Mouse (Mus musculus) CH12.LX (cell line): ENCODE measurements at regions not wholly inside any gene's neighbourhood (a gene's known extent, or its start where the extent isn't known, plus 50 kb on each side); places are given as distances from the start of the nearest gene placed in this dataset.

ENCODE experiments used
- DNase-seq: peaks from one replicate; pipeline ENCODE4 v3.0.0-alpha.2; 2013; ENCODE audit errors: extremely low read depth
- H3K27ac ChIP-seq: 2 replicates; pipeline ENCODE4 v1.5.1; 2012; ENCODE audit warnings: low read depth, mild to moderate bottlenecking, control low read depth, moderate library complexity; ENCODE audit not compliant: insufficient read depth
- H3K27me3 ChIP-seq: replicated peaks from 2 replicates; pipeline ENCODE3; 2012; ENCODE audit warnings: inconsistent platforms
- H3K36me3 ChIP-seq, 2 experiments: replicated peaks in 1 of 2; 2 replicates each; pipeline versions ENCODE3 to v1.6.1; 2012; ENCODE audit warnings: inconsistent platforms in 1 of 2, low read length in 1 of 2, mild to moderate bottlenecking in 1 of 2, mixed read lengths in 1 of 2, moderate library complexity in 1 of 2; ENCODE audit not compliant: control insufficient read depth in 1 of 2, insufficient read depth in 1 of 2
- H3K4me1 ChIP-seq, 2 experiments: 2 replicates each; pipeline ENCODE4 v1.6.1; 2012; ENCODE audit warnings: inconsistent platforms in 1 of 2, moderate library complexity in 1 of 2; ENCODE audit not compliant: insufficient read depth in 2 of 2, control insufficient read depth in 1 of 2
- H3K4me2 ChIP-seq: 2 replicates; pipeline ENCODE4 v1.6.1; 2012; ENCODE audit warnings: low read depth, mild to moderate bottlenecking, control low read depth; ENCODE audit not compliant: poor library complexity, insufficient read depth, severe bottlenecking
- H3K4me3 ChIP-seq, 3 experiments: fragments of 150-350 bp in 1 of 3; sonication (generic) in 1 of 3; replicated peaks in 1 of 3; 2 replicates each; pipeline versions ENCODE3 to v1.5.1; 2011 to 2012; ENCODE audit warnings: low read depth in 2 of 3, low read length in 2 of 3, mild to moderate bottlenecking in 2 of 3, moderate library complexity in 2 of 3, control low read depth in 1 of 3, improper control_type of control experiment in 1 of 3, inconsistent platforms in 1 of 3, mixed read lengths in 1 of 3; ENCODE audit not compliant: poor library complexity in 1 of 3
- H3K79me2 ChIP-seq: replicated peaks from 2 replicates; pipeline ENCODE4 v1.6.1; 2012; ENCODE audit warnings: mild to moderate bottlenecking, moderate library complexity; ENCODE audit not compliant: control insufficient read depth, poor library complexity, insufficient read depth, severe bottlenecking; ENCODE audit errors: extremely low read depth
- H3K9ac ChIP-seq: 2 replicates; pipeline ENCODE4 v1.6.1; 2012; ENCODE audit warnings: low read depth, mild to moderate bottlenecking, control low read depth, moderate library complexity; ENCODE audit not compliant: insufficient read depth
- H3K9me3 ChIP-seq: replicated peaks from 2 replicates; pipeline ENCODE3; 2012; ENCODE audit warnings: low read length, inconsistent platforms, mixed read lengths
- CHD1 ChIP-seq: IDR thresholded peaks from 2 replicates; pipeline ENCODE4 v1.6.1; 2012; ENCODE audit warnings: low read depth, low read length, improper control_type of control experiment, inconsistent platforms
- E2F4 ChIP-seq: IDR thresholded peaks from 2 replicates; pipeline ENCODE4 v1.6.1; 2011; ENCODE audit warnings: low read depth, low read length, improper control_type of control experiment; ENCODE audit not compliant: insufficient replicate concordance
- ELF1 ChIP-seq: IDR thresholded peaks from 2 replicates; pipeline ENCODE4 v1.6.1; 2014; ENCODE audit warnings: low read depth, mild to moderate bottlenecking, inconsistent platforms, low read length, improper control_type of control experiment
- ETS1 ChIP-seq: conservative IDR thresholded peaks from 2 replicates; pipeline ENCODE4 v1.6.1; 2012; ENCODE audit warnings: low read depth, mild to moderate bottlenecking, inconsistent platforms, low read length, improper control_type of control experiment, moderate library complexity
- JUN ChIP-seq: IDR thresholded peaks from 2 replicates; pipeline ENCODE4 v1.6.1; 2011; ENCODE audit warnings: low read depth, mild to moderate bottlenecking, low read length, improper control_type of control experiment, moderate library complexity; ENCODE audit not compliant: insufficient read depth
- JUND ChIP-seq: conservative IDR thresholded peaks from 2 replicates; pipeline ENCODE4 v1.6.1; 2011; ENCODE audit warnings: low read depth, low read length, improper control_type of control experiment
- KAT2A ChIP-seq: IDR thresholded peaks from 2 replicates; pipeline ENCODE4 v1.6.1; 2012; ENCODE audit warnings: low read length, improper control_type of control experiment, inconsistent platforms; ENCODE audit not compliant: insufficient replicate concordance
- MAZ ChIP-seq: IDR thresholded peaks from 2 replicates; pipeline ENCODE4 v1.6.1; 2012; ENCODE audit warnings: low read depth, mild to moderate bottlenecking, inconsistent platforms, low read length, improper control_type of control experiment, moderate library complexity
- MXI1 ChIP-seq: IDR thresholded peaks from 2 replicates; pipeline ENCODE4 v1.6.1; 2011; ENCODE audit warnings: mild to moderate bottlenecking, low read depth, low read length, improper control_type of control experiment
- MYC ChIP-seq: IDR thresholded peaks from 2 replicates; pipeline ENCODE4 v1.6.1; 2011; ENCODE audit warnings: low read depth, mild to moderate bottlenecking, improper control_type of control experiment, low read length
- POLR2AphosphoS2 ChIP-seq: IDR thresholded peaks from 2 replicates; pipeline ENCODE4 v1.6.1; 2011; ENCODE audit warnings: low read depth, low read length, improper control_type of control experiment
- USF1 ChIP-seq: IDR thresholded peaks from 2 replicates; pipeline ENCODE4 v1.6.1; 2014; ENCODE audit warnings: low read depth, mild to moderate bottlenecking, inconsistent platforms, low read length, improper control_type of control experiment
- USF2 ChIP-seq: conservative IDR thresholded peaks from 2 replicates; pipeline ENCODE4 v1.6.1; 2011; ENCODE audit warnings: low read depth, low read length, improper control_type of control experiment
- ZC3H11A ChIP-seq: IDR thresholded peaks from 2 replicates; pipeline ENCODE4 v1.6.1; 2012; ENCODE audit warnings: low read depth, mild to moderate bottlenecking, inconsistent platforms, low read length, improper control_type of control experiment
- ZMIZ1 ChIP-seq: IDR thresholded peaks from 2 replicates; pipeline ENCODE4 v1.6.1; 2012; ENCODE audit warnings: low read depth, mild to moderate bottlenecking, inconsistent platforms, low read length, improper control_type of control experiment
- ZNF384 ChIP-seq: IDR thresholded peaks from 2 replicates; pipeline ENCODE4 v1.6.1; 2012; ENCODE audit warnings: low read depth, low read length, improper control_type of control experiment, inconsistent platforms
- dilution Hi-C: fragments of 300-500 bp; cut with MboI; formaldehyde crosslinking; loops from 2 replicates; pipeline ENCODE4 v1.14.3; 2020; ENCODE audit warnings: low sequenced_read_pairs; ENCODE audit not compliant: extremely low pct_unique_long_range_greater_than_20kb, extremely low pct_ligation_motif_present
- in situ Hi-C: fragments of 300-500 bp; cut with MboI; formaldehyde crosslinking; loops from 3 replicates; pipeline ENCODE4 v1.14.3; 2019; ENCODE audit warnings: low sequenced_read_pairs, low pct_ligation_motif_present, low pct_unique_long_range_greater_than_20kb, mixed read lengths

GRCm38 (mm10) chr10:30470831-30471230 is 129.7 kb downstream of the Trmt11 start:
- H3K79me2 ChIP-seq: no peaks in the 10 kb centered on the region
- TF ChIP-seq KAT2A: no peak
- TF ChIP-seq ETS1: no peak
- TF ChIP-seq USF1: no peak
- no peak for TF ChIP-seq E2F4
- TF ChIP-seq ZNF384: no peak
- TF ChIP-seq, all 38 proteins: peak for 0
- Histone ChIP-seq H3K9ac (no peak overlapping the region), H3K27me3 (no peaks in the 10 kb centered on the region), H3K4me3 (no peak overlapping the region), H3K36me3 (no peaks in the 10 kb centered on the region), H3K9me3 (no peaks in the 10 kb centered on the region), H3K27ac (no peak overlapping the region), H3K4me2 (no peak overlapping the region), H3K4me1 (peaks cover 0 to 5% of the 10 kb centered on the region in 2 experiments; a peak in 1 of 4 replicates)
- no peak for DNase-seq
- dilution Hi-C loops (no loop called here), in situ Hi-C loops (no loop called here)

- Histone ChIP-seq H3K9ac (no peak overlapping the region), H3K4me1 (peaks cover 0 to 8% of the 10 kb centered on the region in 2 experiments; a peak in 1 of 4 replicates), H3K4me3 (no peak overlapping the region), H3K27ac (no peak overlapping the region), H3K4me2 (no peak overlapping the region), H3K36me3 (no peaks in the 10 kb centered on the region), H3K79me2 (no peaks in the 10 kb centered on the region), H3K9me3 (no peaks in the 10 kb centered on the region), H3K27me3 (no peaks in the 10 kb centered on the region)
- dilution Hi-C loops (no loop called here), in situ Hi-C loops (no loop called here)
- TF ChIP-seq ZMIZ1: no peak
- DNase-seq: no peak
Measured at GRCm38 (mm10) chr10:30450616-30451015, 149.9 kb downstream of the Trmt11 start.

- Histone ChIP-seq H3K4me3 (no peak overlapping the region), H3K9me3 (no peaks in the 10 kb centered on the region), H3K4me1 (peaks cover 0 to 8% of the 10 kb centered on the region in 2 experiments; a peak in 1 of 4 replicates), H3K27ac (no peak overlapping the region), H3K4me2 (no peak overlapping the region), H3K36me3 (no peaks in the 10 kb centered on the region), H3K79me2 (no peaks in the 10 kb centered on the region), H3K27me3 (no peaks in the 10 kb centered on the region), H3K9ac (no peak overlapping the region)
- dilution Hi-C loops (no loop called here), in situ Hi-C loops (no loop called here)
- no peak for DNase-seq
- TF ChIP-seq JUND (no peak), USF2 (no peak), CHD1 (no peak), MAZ (no peak), ETS1 (no peak), ZC3H11A (no peak), ELF1 (no peak), JUN (no peak), MXI1 (no peak), MYC (no peak), POLR2AphosphoS2 (no peak), ZNF384 (no peak)
Measured at GRCm38 (mm10) chr10:30447057-30447456, 153.5 kb downstream of the Trmt11 start.
